Mouse (Mus musculus): ENCODE measurements around the gene Tmem270.

Tmem270 gene

GRCm38 (mm10) chr5:134887447-134888335, 18.8 kb downstream of the Tmem270 start:
- DNase-seq (ENCODE audit: low spot score in 2 of 2), result no peak

GRCm38 (mm10) chr5:134883077-134883476, 23.5 kb downstream of the Tmem270 start:
- DNase-seq (ENCODE audit: low spot score in 2 of 2), result no peak

GRCm38 (mm10) chr5:134876801-134877200, 29.7 kb downstream of the Tmem270 start:
- no peak for DNase-seq (ENCODE audit: low spot score in 2 of 2)

GRCm38 (mm10) chr5:134875245-134875644, 31.3 kb downstream of the Tmem270 start:
- DNase-seq (ENCODE audit: low spot score in 2 of 2), result no peak

- DNase-seq (ENCODE audit: low spot score in 2 of 2), result peak in 1 of 2 experiments; percentile 36
Observed at GRCm38 (mm10) chr5:134873956-134874879, 32.3 kb downstream of the Tmem270 start.

- DNase-seq (ENCODE audit: low spot score in 2 of 2), result no peak
Observed at GRCm38 (mm10) chr5:134873034-134873433, 33.5 kb downstream of the Tmem270 start.

GRCm38 (mm10) chr5:134872597-134872996, 33.9 kb downstream of the Tmem270 start:
- DNase-seq (ENCODE audit: low spot score in 2 of 2), result no peak

GRCm38 (mm10) chr5:134868506-134868905, 38.0 kb downstream of the Tmem270 start:
- DNase-seq (ENCODE audit: low spot score in 2 of 2), result no peak

- no peak for DNase-seq (ENCODE audit: low spot score in 2 of 2)
Observed at GRCm38 (mm10) chr5:134867320-134868144, 39.0 kb downstream of the Tmem270 start.

- no peak for DNase-seq (ENCODE audit: low spot score in 2 of 2)
Observed at GRCm38 (mm10) chr5:134865158-134865557, 41.4 kb downstream of the Tmem270 start.

- DNase-seq (ENCODE audit: low spot score in 2 of 2), result no peak
Observed at GRCm38 (mm10) chr5:134861902-134862497, 44.5 kb downstream of the Tmem270 start.

- no peak for DNase-seq (ENCODE audit: low spot score in 2 of 2)
Observed at GRCm38 (mm10) chr5:134859193-134859592, 47.3 kb downstream of the Tmem270 start.

- no peak for DNase-seq (ENCODE audit: low spot score in 2 of 2)
Observed at GRCm38 (mm10) chr5:134858378-134858777, 48.2 kb downstream of the Tmem270 start.

- no peak for DNase-seq (ENCODE audit: low spot score in 2 of 2)
Observed at GRCm38 (mm10) chr5:134852873-134853272, 53.7 kb downstream of the Tmem270 start.
